Mouse (Mus musculus): ENCODE measurements at regions not wholly inside any gene's neighbourhood (a gene's known extent, or its start where the extent isn't known, plus 50 kb on each side); places are given as distances from the start of the nearest gene placed in this dataset.

- Histone ChIP-seq H3K27me3 (ENCODE audit: control insufficient read depth, insufficient read depth, low read length) (no peaks in the 10 kb centered on the region), H3K9me3 (ENCODE audit: control insufficient read depth, low read length) (no peaks in the 10 kb centered on the region), H3K4me1 (ENCODE audit: control insufficient read depth, insufficient read depth, low read length) (peaks cover 21% of the 10 kb centered on the region), H3K4me3 (ENCODE audit: low read depth, low read length) (no peak overlapping the region), H3K36me3 (ENCODE audit: control insufficient read depth, insufficient read depth, low read length) (no peaks in the 10 kb centered on the region), H3K27ac (ENCODE audit: low read depth, low read length) (no peak overlapping the region), H3K9ac (replicated peaks; ENCODE audit: low read depth, low read length) (0 out of 2 replicates have a peak overlapping the region, but pooled peaks have one; percentile 32), H3K4me2 (ENCODE audit: low read depth, low read length) (peak overlapping the region; percentile 39; the same call in 1 of the 2 replicates)
- ATAC-seq (ENCODE audit: low read depth): no peak
- 61% methylated on average over 5 of the region's 5 CpGs for WGBS
Observed at GRCm38 (mm10) chr13:54888021-54888420, 61.2 kb upstream of the Unc5a start.

- Histone ChIP-seq H3K4me3 (ENCODE audit: low read depth, low read length) (no peak overlapping the region), H3K4me2 (ENCODE audit: low read depth, low read length) (no peak overlapping the region), H3K27me3 (ENCODE audit: control insufficient read depth, insufficient read depth, low read length) (no peaks in the 10 kb centered on the region), H3K36me3 (ENCODE audit: control insufficient read depth, insufficient read depth, low read length) (no peaks in the 10 kb centered on the region), H3K4me1 (ENCODE audit: control insufficient read depth, insufficient read depth, low read length) (peaks cover 14% of the 10 kb centered on the region), H3K27ac (ENCODE audit: low read depth, low read length) (no peak overlapping the region), H3K9me3 (ENCODE audit: control insufficient read depth, low read length) (no peaks in the 10 kb centered on the region), H3K9ac (replicated peaks; ENCODE audit: low read depth, low read length) (no peak overlapping the region)
- no peak for ATAC-seq (ENCODE audit: low read depth)
- 80% methylated on average over 8 of the region's 8 CpGs for WGBS
Observed at GRCm38 (mm10) chr13:54889684-54890399, 59.4 kb upstream of the Unc5a start.

- WGBS: 50% methylated on average over 1 of the region's 1 CpGs
- no peak for ATAC-seq (ENCODE audit: low read depth)
Observed at GRCm38 (mm10) chr13:54892572-54892971, 56.6 kb upstream of the Unc5a start.

GRCm38 (mm10) chr13:54893651-54894050 is 55.6 kb upstream of the Unc5a start:
- 46% methylated on average over 7 of the region's 7 CpGs for WGBS

More at GRCm38 (mm10) chr13:54892572-54892971, 56.6 kb upstream of the Unc5a start:
- H3K4me2 ChIP-seq (ENCODE audit: low read depth, low read length): no peak overlapping the region
- no peak overlapping the region for H3K4me3 ChIP-seq (ENCODE audit: low read depth, low read length)
- peaks cover 6% of the 10 kb centered on the region for H3K4me1 ChIP-seq (ENCODE audit: control insufficient read depth, insufficient read depth, low read length)
- H3K36me3 ChIP-seq (ENCODE audit: control insufficient read depth, insufficient read depth, low read length): no peaks in the 10 kb centered on the region
- H3K27ac ChIP-seq (ENCODE audit: low read depth, low read length): no peak overlapping the region
- no peaks in the 10 kb centered on the region for H3K27me3 ChIP-seq (ENCODE audit: control insufficient read depth, insufficient read depth, low read length)
- H3K9ac ChIP-seq (replicated peaks; ENCODE audit: low read depth, low read length): no peak overlapping the region
- H3K9me3 ChIP-seq (ENCODE audit: control insufficient read depth, low read length): no peaks in the 10 kb centered on the region

GRCm38 (mm10) chr13:54895981-54896380 is 53.2 kb upstream of the Unc5a start:
- Histone ChIP-seq H3K36me3 (ENCODE audit: control insufficient read depth, insufficient read depth, low read length) (no peaks in the 10 kb centered on the region), H3K4me2 (ENCODE audit: low read depth, low read length) (no peak overlapping the region), H3K4me3 (ENCODE audit: low read depth, low read length) (no peak overlapping the region), H3K9me3 (ENCODE audit: control insufficient read depth, low read length) (no peaks in the 10 kb centered on the region), H3K27me3 (ENCODE audit: control insufficient read depth, insufficient read depth, low read length) (no peaks in the 10 kb centered on the region), H3K4me1 (ENCODE audit: control insufficient read depth, insufficient read depth, low read length) (0 out of 2 replicates have a peak, but pooled peaks cover 3% of the 10 kb centered on the region), H3K9ac (replicated peaks; ENCODE audit: low read depth, low read length) (no peak overlapping the region), H3K27ac (ENCODE audit: low read depth, low read length) (no peak overlapping the region)
- 64% methylated on average over 5 of the region's 5 CpGs for WGBS
- no peak for ATAC-seq (ENCODE audit: low read depth)

More at GRCm38 (mm10) chr13:54893651-54894050, 55.6 kb upstream of the Unc5a start:
- no peak overlapping the region for H3K27ac ChIP-seq (ENCODE audit: low read depth, low read length)
- H3K4me1 ChIP-seq (ENCODE audit: control insufficient read depth, insufficient read depth, low read length): 0 out of 2 replicates have a peak, but pooled peaks cover 3% of the 10 kb centered on the region
- no peak overlapping the region for H3K9ac ChIP-seq (replicated peaks; ENCODE audit: low read depth, low read length)
- no peak overlapping the region for H3K4me2 ChIP-seq (ENCODE audit: low read depth, low read length)
- no peaks in the 10 kb centered on the region for H3K9me3 ChIP-seq (ENCODE audit: control insufficient read depth, low read length)
- no peaks in the 10 kb centered on the region for H3K36me3 ChIP-seq (ENCODE audit: control insufficient read depth, insufficient read depth, low read length)
- H3K4me3 ChIP-seq (ENCODE audit: low read depth, low read length): no peak overlapping the region
- no peaks in the 10 kb centered on the region for H3K27me3 ChIP-seq (ENCODE audit: control insufficient read depth, insufficient read depth, low read length)
- no peak for ATAC-seq (ENCODE audit: low read depth)
